Mouse (Mus musculus) lung, postnatal 0 days (tissue): ENCODE measurements around the gene Pcsk5.

Experiments used
- CTCF ChIP-seq: IDR thresholded peaks from 2 replicates; pipeline ENCODE4 v1.5.1; 2016; ENCODE audit warnings: antibody characterized with exemption, mild to moderate bottlenecking
- EP300 ChIP-seq: IDR thresholded peaks from 2 replicates; pipeline ENCODE4 v1.6.1; 2016; ENCODE audit warnings: antibody characterized with exemption, mild to moderate bottlenecking, control low read depth

GRCm38 (mm10) chr19:17396802-17397201 is 440.6 kb downstream of the Pcsk5 start:
- TF ChIP-seq CTCF = no peak
- TF ChIP-seq EP300 = peak; percentile 56; the same call in 1 of the 2 replicates
